Mouse (Mus musculus) erythroblast, embryonic 14.5 days (primary cell): Measurements from ENCODE around the gene Scrn3. TPM values are rescaled to one million over a fixed set of nuclear protein-coding genes. Genes with fewer than 3 reads are reported as not detected.

Experiments used
- H3K27me3 ChIP-seq: 2 replicates; pipeline ENCODE4 v1.6.1; 2012; ENCODE audit warnings: inconsistent platforms; ENCODE audit not compliant: control insufficient read depth
- H3K36me3 ChIP-seq: 2 replicates; pipeline ENCODE4 v1.6.1; 2012; ENCODE audit warnings: mild to moderate bottlenecking, inconsistent platforms; ENCODE audit not compliant: control insufficient read depth
- H3K4me1 ChIP-seq: 2 replicates; pipeline ENCODE4 v1.6.1; 2012; ENCODE audit warnings: inconsistent platforms; ENCODE audit not compliant: control insufficient read depth
- H3K4me3 ChIP-seq: replicated peaks from 2 replicates; pipeline ENCODE3; 2012; ENCODE audit warnings: moderate library complexity, mild to moderate bottlenecking, inconsistent platforms
- H3K9me3 ChIP-seq: 2 replicates; pipeline ENCODE4 v1.6.1; 2012; ENCODE audit warnings: low read length, inconsistent platforms, mixed read lengths; ENCODE audit not compliant: control insufficient read depth
- GATA1 ChIP-seq: IDR thresholded peaks from 2 replicates; pipeline ENCODE4 v1.6.1; 2012; ENCODE audit warnings: low read length, inconsistent platforms, mixed read lengths
- TAL1 ChIP-seq: IDR thresholded peaks from 3 replicates; pipeline ENCODE4 v1.6.1; 2012; ENCODE audit warnings: low read length, inconsistent platforms, mixed read lengths
- polyA plus RNA-seq: library from polyadenylated mRNA; stranded (reverse); fragments of >175 nt; gene quantifications from 2 replicates; pipeline ENCODE4 v1.2.3, GENCODE M21; 2012

Scrn3 gene
- polyA plus RNA-seq, 1 experiment = 0.56 TPM

- Histone ChIP-seq H3K4me3 (no peak overlapping the region), H3K36me3 (peaks cover 2% of the 10 kb centered on the region), H3K9me3 (peaks cover 20% of the 10 kb centered on the region), H3K27me3 (peaks cover 83% of the 10 kb centered on the region), H3K4me1 (peaks cover 21% of the 10 kb centered on the region)
- TF ChIP-seq TAL1 (no peak), GATA1 (no peak)
Observed at GRCm38 (mm10) chr2:73279271-73280038, 32.9 kb upstream of the Scrn3 start.

- TF ChIP-seq GATA1 (no peak), TAL1 (no peak)
- no peak overlapping the region for H3K4me3 ChIP-seq
- peaks cover 73% of the 10 kb centered on the region for H3K27me3 ChIP-seq
- H3K36me3 ChIP-seq = peaks cover 8% of the 10 kb centered on the region
- peaks cover 18% of the 10 kb centered on the region for H3K9me3 ChIP-seq
- peaks cover 21% of the 10 kb centered on the region for H3K4me1 ChIP-seq
Observed at GRCm38 (mm10) chr2:73280356-73281047, 31.9 kb upstream of the Scrn3 start.

GRCm38 (mm10) chr2:73281048-73281661 is 31.2 kb upstream of the Scrn3 start:
- peaks cover 21% of the 10 kb centered on the region for H3K4me1 ChIP-seq
- no peak overlapping the region for H3K4me3 ChIP-seq
- peaks cover 66% of the 10 kb centered on the region for H3K27me3 ChIP-seq
- peaks cover 18% of the 10 kb centered on the region for H3K9me3 ChIP-seq
- peaks cover 13% of the 10 kb centered on the region for H3K36me3 ChIP-seq
- no peak for TF ChIP-seq GATA1
- no peak for TF ChIP-seq TAL1

GRCm38 (mm10) chr2:73281707-73282106 is 30.7 kb upstream of the Scrn3 start:
- Histone ChIP-seq H3K27me3 (peaks cover 61% of the 10 kb centered on the region), H3K4me1 (peaks cover 21% of the 10 kb centered on the region), H3K36me3 (peaks cover 18% of the 10 kb centered on the region), H3K9me3 (peaks cover 18% of the 10 kb centered on the region), H3K4me3 (no peak overlapping the region)
- no peak for TF ChIP-seq GATA1
- TF ChIP-seq TAL1 = no peak

GRCm38 (mm10) chr2:73285630-73286029 is 26.8 kb upstream of the Scrn3 start:
- TF ChIP-seq GATA1 = no peak
- TF ChIP-seq TAL1 = no peak
- H3K4me1 ChIP-seq = peaks cover 9% of the 10 kb centered on the region
- peaks cover 4% of the 10 kb centered on the region; the same call in 1 of the 2 replicates for H3K9me3 ChIP-seq
- peaks cover 56% of the 10 kb centered on the region for H3K36me3 ChIP-seq
- H3K4me3 ChIP-seq = no peak overlapping the region
- H3K27me3 ChIP-seq = peaks cover 22% of the 10 kb centered on the region

- Histone ChIP-seq H3K4me3 (no peak overlapping the region), H3K9me3 (no peaks in the 10 kb centered on the region), H3K4me1 (peaks cover 16% of the 10 kb centered on the region), H3K36me3 (peaks cover 98% of the 10 kb centered on the region), H3K27me3 (no peaks in the 10 kb centered on the region)
- TF ChIP-seq GATA1 (no peak), TAL1 (no peak)
Observed at GRCm38 (mm10) chr2:73291130-73291529, 21.3 kb upstream of the Scrn3 start.

- Histone ChIP-seq H3K9me3 (no peaks in the 10 kb centered on the region), H3K36me3 (peaks cover 98% of the 10 kb centered on the region), H3K4me3 (no peak overlapping the region), H3K27me3 (no peaks in the 10 kb centered on the region), H3K4me1 (peaks cover 33% of the 10 kb centered on the region)
- TF ChIP-seq GATA1 (no peak), TAL1 (no peak)
Observed at GRCm38 (mm10) chr2:73295023-73295422, 17.4 kb upstream of the Scrn3 start.

- H3K4me1 ChIP-seq = peaks cover 58% of the 10 kb centered on the region
- no peaks in the 10 kb centered on the region for H3K27me3 ChIP-seq
- no peaks in the 10 kb centered on the region for H3K9me3 ChIP-seq
- TF ChIP-seq TAL1 (no peak), GATA1 (no peak)
- H3K36me3 ChIP-seq = peaks cover 96% of the 10 kb centered on the region
- no peak overlapping the region for H3K4me3 ChIP-seq
Observed at GRCm38 (mm10) chr2:73298154-73298553, 14.2 kb upstream of the Scrn3 start.

GRCm38 (mm10) chr2:73298841-73299240 is 13.6 kb upstream of the Scrn3 start:
- no peak for TF ChIP-seq TAL1
- TF ChIP-seq GATA1 = no peak
- H3K36me3 ChIP-seq = peaks cover 96% of the 10 kb centered on the region
- H3K4me1 ChIP-seq = peaks cover 63% of the 10 kb centered on the region
- no peak overlapping the region for H3K4me3 ChIP-seq
- no peaks in the 10 kb centered on the region for H3K27me3 ChIP-seq
- H3K9me3 ChIP-seq = no peaks in the 10 kb centered on the region
